Mouse (Mus musculus) erythroblast, embryonic 14.5 days (primary cell): ENCODE data around the gene Rgs3.

ENCODE experiments used
- GATA1 ChIP-seq: IDR thresholded peaks from 2 replicates; pipeline ENCODE4 v1.6.1; 2012; ENCODE audit warnings: low read length, inconsistent platforms, mixed read lengths
- TAL1 ChIP-seq: IDR thresholded peaks from 3 replicates; pipeline ENCODE4 v1.6.1; 2012; ENCODE audit warnings: low read length, inconsistent platforms, mixed read lengths

GRCm38 (mm10) chr4:62674031-62674995 lies 114.7 kb downstream of the Rgs3 start:
- TF ChIP-seq GATA1 = no peak
- no peak for TF ChIP-seq TAL1
